Mouse (Mus musculus) thymus, postnatal 25 days (tissue): ENCODE results near the gene Rbks.
"Not testable (repeated sequence)": the region's sequence is repeated elsewhere in the genome, so short reads cannot be mapped to it uniquely, and the experiment has no call there.

Experiments used
- DNase-seq: peaks from one replicate; pipeline ENCODE4 v3.0.0; 2022

Gene Rbks

GRCm38 (mm10) chr5:31614339-31615025 lies 82.9 kb downstream of the Rbks start:
- DNase-seq = peak; percentile 58

GRCm38 (mm10) chr5:31613852-31614286 lies 83.6 kb downstream of the Rbks start:
- DNase-seq = peak; percentile 83

DNA sequence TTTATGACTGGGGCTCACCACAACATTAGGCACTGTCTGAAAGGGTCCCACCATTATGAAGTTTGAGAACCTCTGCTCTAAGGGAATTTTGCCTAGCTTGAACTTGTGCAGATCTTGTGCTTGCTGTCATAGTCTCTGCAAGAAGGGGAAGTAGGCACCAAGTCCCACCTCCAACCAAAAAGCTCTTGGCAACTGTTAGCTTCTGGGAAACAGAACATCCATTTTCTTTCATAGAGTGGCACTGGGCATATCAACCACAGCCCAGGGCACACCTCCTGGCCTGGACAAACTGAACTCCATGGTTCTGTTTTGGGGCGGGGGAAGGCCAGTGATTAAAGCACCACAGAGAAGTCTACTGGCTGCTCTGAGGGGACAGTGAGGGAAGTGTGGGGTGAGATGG lies 86.2 kb downstream of the Rbks start:
- no peak for DNase-seq

GRCm38 (mm10) chr5:31610376-31611086 lies 86.9 kb downstream of the Rbks start:
- no peak for DNase-seq

DNA sequence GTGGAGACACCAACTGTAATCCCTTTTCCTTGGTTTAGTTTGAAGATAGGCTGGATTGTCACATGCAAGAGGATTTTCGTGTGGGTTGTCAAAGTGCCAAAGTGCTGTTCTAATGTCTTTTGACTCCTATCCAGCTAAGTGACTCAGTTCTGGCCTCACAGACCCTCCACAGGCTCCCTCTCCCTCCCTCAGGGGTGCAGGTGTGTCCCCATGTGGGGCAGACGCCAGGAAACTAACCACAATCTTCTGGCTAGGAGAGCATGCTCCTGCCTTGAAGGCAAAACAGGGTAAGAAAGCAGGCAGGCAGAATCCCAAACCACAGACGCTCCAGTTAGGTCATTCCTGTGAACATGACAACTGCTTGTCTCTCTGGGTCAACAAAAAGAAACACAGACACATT lies 91.3 kb downstream of the Rbks start:
- DNase-seq = peak; percentile 62

DNA sequence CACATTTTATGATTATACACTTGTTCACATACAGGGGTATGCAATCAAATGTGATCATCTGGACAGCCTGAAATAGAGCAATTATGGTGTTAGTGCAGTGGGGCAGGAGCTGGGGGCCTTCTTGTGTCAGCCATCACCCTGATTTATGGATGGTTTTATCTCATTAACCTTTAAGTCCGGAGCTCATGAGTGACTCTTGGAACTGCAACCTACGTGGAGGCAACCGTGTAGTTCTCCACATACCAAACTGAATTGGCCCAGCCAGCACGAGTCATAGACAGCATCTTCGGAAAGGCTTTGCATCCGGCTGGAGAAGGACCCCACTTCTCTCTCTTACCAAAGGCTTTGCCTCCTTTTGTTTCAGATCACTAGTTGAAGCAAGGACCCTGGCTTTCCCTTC lies 93.7 kb downstream of the Rbks start:
- DNase-seq = no peak

- DNase-seq = peak; percentile 69
These were observed 95.0 kb downstream of the Rbks start for GRCm38 (mm10) chr5:31602377-31602776.

DNA sequence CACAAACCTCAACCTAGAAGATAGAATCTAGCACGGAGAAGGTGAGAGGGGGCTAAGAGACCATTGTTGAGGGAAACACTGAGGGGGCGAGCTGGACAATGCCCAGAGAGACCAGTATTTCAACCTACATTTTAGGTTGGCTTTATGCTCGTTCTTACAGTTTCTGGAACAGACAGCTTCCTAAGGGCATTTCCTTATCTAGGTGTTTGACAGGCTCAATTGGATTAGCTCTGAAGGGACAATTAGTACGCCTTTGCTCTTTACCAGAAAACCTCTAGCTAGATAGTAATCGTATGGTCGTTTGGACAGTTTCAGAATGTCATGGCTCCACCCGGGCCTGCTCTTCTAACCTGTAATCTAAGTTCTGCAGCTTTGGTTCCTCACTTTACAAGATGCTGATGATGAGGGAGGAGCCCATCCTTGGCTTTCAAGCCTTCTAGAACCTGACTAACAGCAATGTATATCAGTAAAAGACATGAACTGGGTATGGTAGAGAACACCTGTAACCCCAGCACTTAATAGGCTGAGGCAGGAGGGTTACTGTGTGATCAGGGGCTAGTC lies 96.2 kb downstream of the Rbks start:
- DNase-seq = no peak

DNA sequence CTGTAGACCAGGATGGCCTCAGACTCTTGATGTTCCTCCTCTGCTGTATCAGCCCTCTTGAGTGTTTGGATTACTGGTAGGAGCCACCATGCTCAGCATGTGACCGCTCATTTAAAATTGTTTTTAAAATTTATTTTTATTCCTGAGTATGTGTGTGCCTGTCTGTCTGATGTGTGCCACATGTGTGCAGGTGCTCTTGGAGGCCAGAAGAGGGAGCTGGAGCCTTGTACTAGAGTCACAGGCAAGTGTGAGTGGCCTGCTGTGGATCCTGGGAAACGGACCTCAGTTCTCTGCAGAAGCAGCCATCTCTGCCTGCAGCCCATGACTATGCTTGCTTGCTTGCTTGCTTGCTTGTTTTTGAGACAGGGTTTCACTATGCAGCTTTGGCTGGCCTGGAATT lies 98.3 kb downstream of the Rbks start:
- no peak for DNase-seq

DNA sequence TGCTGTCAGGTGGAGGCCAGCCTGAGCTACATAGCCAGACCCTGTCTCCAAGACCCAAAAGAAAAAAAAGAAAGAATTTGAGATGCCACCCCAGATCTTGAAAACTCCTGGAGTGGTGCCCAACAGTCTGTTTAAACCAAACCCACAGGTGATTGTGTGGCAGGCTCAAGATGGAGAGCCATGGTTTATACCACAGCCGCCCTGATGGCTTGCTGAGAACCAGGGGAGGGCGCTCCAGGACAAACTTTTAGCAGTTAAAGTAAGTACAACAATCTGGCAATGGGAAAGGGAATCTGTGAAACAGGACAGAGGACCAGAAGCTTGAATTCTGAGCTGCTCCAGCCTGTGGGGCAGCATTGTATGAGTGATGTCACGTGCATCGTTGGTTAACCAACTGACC lies 98.8 kb downstream of the Rbks start:
- peak; percentile 56 for DNase-seq

- no peak for DNase-seq
These were observed 99.3 kb downstream of the Rbks start for GRCm38 (mm10) chr5:31598121-31598520.

DNA sequence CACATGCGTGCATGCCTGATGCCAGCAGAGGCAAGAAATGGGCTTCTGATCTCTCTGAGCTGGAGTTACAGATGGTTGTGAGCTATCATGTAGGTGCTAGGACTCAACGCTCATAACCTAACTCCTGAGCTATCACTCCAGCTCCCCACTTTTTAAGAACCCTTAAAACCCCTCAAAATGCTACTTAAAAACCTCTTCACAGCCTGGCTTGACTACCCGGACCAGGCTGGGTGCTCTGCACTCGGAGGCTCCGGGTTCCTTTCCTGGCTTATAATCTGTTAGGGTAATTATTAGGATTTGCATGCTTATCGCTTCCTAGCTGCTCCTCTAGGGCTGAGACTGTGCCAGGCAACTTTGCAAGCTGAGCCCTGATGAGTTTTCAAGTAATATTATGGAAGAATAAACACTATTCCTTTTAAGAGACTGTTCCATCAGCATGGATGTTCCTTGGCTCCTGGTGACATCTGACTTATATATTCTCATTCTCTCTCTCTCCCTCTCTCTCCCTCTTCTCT lies 99.9 kb downstream of the Rbks start:
- no peak for DNase-seq

DNA sequence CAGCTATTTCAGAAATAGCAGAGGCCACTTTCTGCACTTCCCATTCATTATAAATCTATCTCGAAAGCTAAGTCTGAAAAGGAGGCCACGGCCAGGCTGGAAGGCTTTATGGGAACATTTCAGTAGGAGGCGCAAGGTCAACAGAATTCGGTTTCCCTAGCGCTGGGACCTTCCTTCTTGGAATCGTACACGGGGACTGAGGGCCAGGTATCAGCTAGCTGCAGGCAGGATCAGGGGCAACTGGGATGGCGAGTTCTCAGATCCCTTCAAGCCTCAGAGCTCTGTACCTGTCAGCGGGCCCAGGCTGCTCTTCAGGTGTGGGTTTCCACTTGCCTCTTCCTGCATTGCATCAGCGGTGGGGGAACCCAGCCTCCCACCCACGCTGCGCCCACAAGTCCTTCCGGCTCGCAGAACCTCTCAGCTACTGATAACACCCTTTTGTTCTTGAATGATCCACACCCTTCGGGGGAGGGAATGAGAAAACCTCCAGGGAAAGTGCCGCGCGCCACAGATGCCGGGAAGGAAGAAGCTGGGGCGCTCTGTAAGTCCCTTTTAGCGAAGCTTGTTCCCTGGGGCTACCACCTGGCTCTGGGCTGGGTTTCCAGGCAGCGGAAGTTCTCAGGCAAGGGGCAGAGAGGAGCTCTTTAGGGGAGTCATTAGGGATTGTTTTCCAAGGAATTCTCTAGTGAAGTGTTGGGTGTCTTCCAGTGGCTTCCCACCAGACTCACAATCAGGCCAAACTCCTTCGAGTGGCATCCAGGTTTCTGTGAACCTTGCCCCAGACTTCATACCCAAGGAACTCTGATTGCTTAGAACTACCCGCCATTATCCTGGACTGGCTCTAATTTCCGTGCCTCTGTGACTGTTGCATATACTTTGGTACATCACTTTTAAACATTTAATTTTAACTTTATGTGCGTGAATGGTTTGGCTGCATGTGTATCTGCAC lies 100.7 kb downstream of the Rbks start, which contains the start of gene Mrpl33:
Gene Mrpl33 (plus strand): TSS at position 455 of the 949 bp plus-strand sequence.
- peak; percentile 81 for DNase-seq

DNA sequence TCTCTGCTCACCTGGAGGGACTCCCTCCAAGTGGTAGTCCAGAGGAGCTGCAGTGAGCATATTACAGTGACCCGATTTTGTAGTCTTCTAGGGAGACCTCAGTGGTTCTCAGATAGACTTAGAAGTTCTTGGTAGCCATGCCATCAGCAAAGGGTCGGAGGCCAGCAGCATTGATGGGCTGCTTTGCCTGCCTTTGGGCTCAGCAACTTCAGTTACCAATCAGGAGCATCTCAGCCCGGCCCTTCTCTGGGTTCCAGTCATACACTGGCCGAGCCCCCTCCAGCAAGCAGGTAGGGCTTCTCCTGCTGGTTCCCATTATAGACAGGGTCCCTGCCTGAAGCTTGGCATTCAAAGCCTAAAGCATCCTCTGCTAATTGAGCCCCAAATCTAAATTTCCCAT lies 101.6 kb downstream of the Rbks start:
- no peak for DNase-seq

GRCm38 (mm10) chr5:31591122-31591521 lies 106.3 kb downstream of the Rbks start:
- DNase-seq = no peak

- no peak for DNase-seq
These were observed 107.6 kb downstream of the Rbks start for GRCm38 (mm10) chr5:31589711-31590319.

GRCm38 (mm10) chr5:31588672-31589071 lies 108.8 kb downstream of the Rbks start:
- not testable (repeated sequence) for DNase-seq

- no peak for DNase-seq
These were observed 109.4 kb downstream of the Rbks start for GRCm38 (mm10) chr5:31588016-31588415.

DNA sequence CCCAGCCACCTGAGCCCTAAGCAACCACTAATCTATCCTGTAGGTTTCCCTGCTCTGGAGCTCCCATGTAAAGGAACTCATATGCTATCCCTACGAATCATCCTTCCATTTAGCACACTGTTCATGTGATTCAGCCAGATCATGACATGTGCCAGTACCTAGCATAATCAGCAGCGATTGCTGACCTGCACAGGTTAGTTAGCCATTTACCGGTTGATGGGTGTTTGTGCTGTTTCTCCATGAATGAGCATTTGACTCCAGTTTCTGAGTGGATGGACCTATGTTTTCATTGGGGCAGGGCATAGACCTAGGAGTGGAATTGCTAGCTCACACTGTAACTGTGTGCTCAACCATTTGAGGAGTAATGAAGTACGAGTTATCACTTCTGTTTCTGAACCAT lies 111.9 kb downstream of the Rbks start:
- no peak for DNase-seq

GRCm38 (mm10) chr5:31583261-31583660 lies 114.2 kb downstream of the Rbks start:
- no peak for DNase-seq

DNA sequence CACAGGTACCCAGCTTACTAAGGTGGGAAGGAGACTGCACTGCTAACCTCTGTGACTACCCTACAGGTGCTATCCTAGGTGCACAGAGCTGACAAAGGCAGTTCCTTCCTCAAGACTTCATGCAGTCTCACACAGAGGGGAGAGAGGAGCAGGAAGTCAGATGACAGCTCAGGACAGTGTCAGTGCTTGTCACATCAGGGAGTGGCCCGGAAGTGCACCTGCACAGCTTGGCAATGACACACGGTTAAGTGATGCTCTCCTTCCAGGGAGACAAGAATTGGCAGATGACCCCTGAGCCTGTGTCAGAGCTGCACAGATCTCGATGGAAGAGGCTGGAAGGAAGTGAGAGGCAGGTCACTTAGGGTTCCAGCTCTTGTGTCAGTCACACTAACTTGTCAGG lies 115.5 kb downstream of the Rbks start:
- DNase-seq = peak; percentile 30

DNA sequence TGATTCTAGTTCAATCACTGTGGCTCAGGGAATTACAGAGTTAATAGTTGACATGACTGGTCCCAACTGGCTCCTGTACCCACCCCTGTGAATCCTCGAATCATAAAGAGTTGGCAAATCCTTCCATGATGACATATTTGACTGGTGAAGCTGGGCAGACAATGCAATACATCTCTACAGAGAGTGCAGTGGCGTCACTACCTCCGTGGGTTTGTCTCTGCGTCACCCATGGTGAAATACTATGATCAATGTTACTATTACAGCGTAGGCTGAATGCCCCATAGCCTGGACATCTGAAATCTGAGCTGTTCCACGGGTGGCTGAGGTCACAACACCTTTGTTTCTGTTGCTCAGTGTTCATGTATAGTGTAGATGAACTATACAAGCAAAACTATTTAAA lies 116.2 kb downstream of the Rbks start:
- DNase-seq = no peak
